Mouse (Mus musculus): Measurements from ENCODE around the gene Psme4. TPM values are rescaled to one million over a fixed set of nuclear protein-coding genes. Genes with fewer than 3 reads are reported as not detected.
A peak's percentile ranks its signal among the peaks of the same experiment; 100 is the strongest.
"Not testable (repeated sequence)": the region's sequence is repeated elsewhere in the genome, so short reads cannot be mapped to it uniquely, and the experiment has no call there.

The Psme4 gene
- polyA plus RNA-seq (2016; fragmentation: Nextera tagmentation; extraction: Ambion mirVana) = 37.5 and 38.3 TPM in 2 replicates

DNA sequence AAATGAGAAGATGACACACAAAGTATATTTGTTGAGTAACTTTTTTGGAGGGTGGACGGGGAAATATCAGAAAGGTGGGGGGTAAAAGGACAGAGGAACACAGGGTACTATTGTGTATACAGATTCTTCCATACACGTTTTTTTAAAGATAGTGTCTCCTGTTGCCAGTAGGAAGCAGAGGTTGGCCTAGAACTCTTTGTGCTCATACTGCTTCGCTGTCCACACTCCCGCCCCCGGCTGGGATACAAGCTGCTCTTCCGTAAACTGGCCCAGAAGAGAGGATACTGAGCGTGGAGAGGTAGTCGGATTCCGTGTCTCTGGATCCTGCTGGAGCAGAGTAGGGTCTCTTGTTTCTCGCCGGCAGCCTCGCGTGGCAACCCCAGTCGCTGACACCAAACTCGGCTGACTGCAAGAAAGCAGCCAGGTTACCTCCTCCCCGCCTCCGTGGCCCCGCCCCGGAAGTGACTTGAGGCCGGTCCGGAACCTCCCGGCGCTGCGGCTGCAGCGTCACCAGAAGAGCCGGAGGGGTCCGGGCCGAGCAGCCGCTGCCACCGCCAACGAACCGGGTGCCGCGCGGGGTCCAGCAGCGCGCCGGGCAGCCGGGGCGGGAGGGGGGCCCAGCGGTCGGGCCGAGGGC lies at the start of gene Psme4:
TSS of gene Psme4 (plus strand) at position 460 of the 637 bp plus-strand sequence.
- peak within 1 kb of the TSS; percentile 92 for H3K27ac ChIP-seq (replicated peaks)
- ATAC-seq (ENCODE audit: low FRiP score, low read depth) = peak; percentile 98
- 1% methylated on average over 36 of the region's 43 CpGs for WGBS

DNA sequence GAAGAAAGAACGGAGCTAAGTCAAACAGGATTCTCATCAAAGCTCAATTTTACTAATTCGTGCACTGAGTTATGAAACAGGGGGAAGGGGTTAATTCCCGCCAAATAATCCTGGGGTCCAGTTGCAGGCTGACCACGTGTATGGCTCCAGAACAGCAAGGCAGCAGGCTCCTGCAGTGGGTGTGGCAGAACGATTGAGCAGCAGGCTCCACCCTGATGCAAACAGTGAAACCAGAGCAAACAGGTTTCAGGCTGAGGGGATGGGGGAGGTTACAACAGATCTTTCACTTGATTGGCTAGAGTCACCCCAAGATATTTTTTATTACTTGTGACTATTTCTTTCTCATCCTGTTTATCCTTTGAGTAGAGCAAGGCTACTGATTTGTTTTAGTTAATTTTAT lies 48.1 kb upstream of the Psme4 start:
- no peak overlapping the region for H3K4me2 ChIP-seq (replicated peaks)

More for the DNA sequence above, at the start of gene Psme4:
- H3K4me1 ChIP-seq = peaks cover 12% of the 10 kb centered on the region
- no peaks in the 10 kb centered on the region for H3K27me3 ChIP-seq
- peak within 1 kb of the TSS; percentile 64 for H3K4me2 ChIP-seq (replicated peaks)
- H3K36me3 ChIP-seq = no peaks in the 10 kb centered on the region
- H3K9ac ChIP-seq (replicated peaks) = peak within 1 kb of the TSS; percentile 97
- H3K9me3 ChIP-seq = no peaks in the 10 kb centered on the region
- H3K4me3 ChIP-seq = peak within 1 kb of the TSS; percentile 96

DNA sequence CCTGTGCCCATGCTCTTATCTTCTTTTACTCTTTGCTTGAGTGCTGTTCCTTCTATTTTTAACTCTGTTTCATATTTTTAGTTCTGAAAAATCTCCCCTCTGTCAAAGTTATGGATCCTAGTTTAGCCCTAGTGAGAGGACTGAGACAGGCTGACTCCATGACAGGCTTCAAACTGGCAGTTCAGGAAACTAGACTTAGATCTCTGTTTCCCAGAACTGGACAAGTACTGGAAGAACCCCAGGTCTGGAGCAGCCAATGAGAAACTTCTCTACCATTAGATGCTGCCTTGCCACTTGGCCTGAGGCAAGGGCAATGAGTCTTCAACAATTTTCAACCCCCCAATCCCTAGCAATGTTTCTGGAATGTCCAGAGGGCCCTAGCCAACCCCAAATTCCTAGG lies 40.8 kb upstream of the Psme4 start:
- Histone ChIP-seq H3K4me1 (no peaks in the 10 kb centered on the region), H3K9ac (replicated peaks) (no peak overlapping the region), H3K4me3 (no peak overlapping the region), H3K4me2 (replicated peaks) (no peak overlapping the region), H3K27ac (replicated peaks) (no peak overlapping the region), H3K27me3 (no peaks in the 10 kb centered on the region), H3K36me3 (no peaks in the 10 kb centered on the region), H3K9me3 (no peaks in the 10 kb centered on the region)
- no peak for ATAC-seq (ENCODE audit: low FRiP score, low read depth)

More for the DNA sequence above, 48.1 kb upstream of the Psme4 start:
- Histone ChIP-seq H3K4me1 (no peaks in the 10 kb centered on the region), H3K4me3 (no peak overlapping the region), H3K9me3 (no peaks in the 10 kb centered on the region), H3K9ac (replicated peaks) (no peak overlapping the region), H3K36me3 (no peaks in the 10 kb centered on the region), H3K27me3 (no peaks in the 10 kb centered on the region), H3K27ac (replicated peaks) (no peak overlapping the region)
- no peak for ATAC-seq (ENCODE audit: low FRiP score, low read depth)
- WGBS = 60% methylated on average over 5 of the region's 5 CpGs

- Histone ChIP-seq H3K4me3 (no peak overlapping the region), H3K27ac (replicated peaks) (no peak overlapping the region), H3K4me1 (no peaks in the 10 kb centered on the region), H3K9me3 (no peaks in the 10 kb centered on the region), H3K4me2 (replicated peaks) (no peak overlapping the region), H3K9ac (replicated peaks) (no peak overlapping the region), H3K36me3 (no peaks in the 10 kb centered on the region), H3K27me3 (no peaks in the 10 kb centered on the region)
- ATAC-seq (ENCODE audit: low FRiP score, low read depth) = no peak
These were observed 38.1 kb upstream of the Psme4 start for GRCm38 (mm10) chr11:30733376-30733775.

DNA sequence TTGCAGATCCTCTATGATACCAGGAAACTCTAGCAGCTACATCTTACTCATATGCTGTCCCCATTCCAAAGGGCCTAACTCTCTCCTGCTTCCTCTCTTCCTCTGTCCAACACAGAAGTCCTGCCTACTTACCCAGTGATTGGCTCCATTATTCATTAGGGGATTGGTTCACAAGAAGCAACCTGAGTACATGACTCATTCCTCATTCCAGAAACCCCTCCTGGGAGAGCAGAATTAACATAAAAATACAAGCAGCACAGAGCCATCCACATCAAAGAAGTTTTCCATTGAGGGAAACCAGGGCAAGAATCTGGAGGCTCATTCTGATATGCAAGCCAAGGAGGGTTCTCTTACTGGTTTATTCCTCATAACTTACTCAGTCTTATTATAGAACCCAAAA lies 27.5 kb upstream of the Psme4 start:
- Histone ChIP-seq H3K36me3 (no peaks in the 10 kb centered on the region), H3K9ac (replicated peaks) (no peak overlapping the region), H3K4me2 (replicated peaks) (no peak overlapping the region), H3K4me1 (peaks cover 5% of the 10 kb centered on the region; the same call in 1 of the 2 replicates), H3K9me3 (no peaks in the 10 kb centered on the region), H3K27me3 (no peaks in the 10 kb centered on the region), H3K4me3 (no peak overlapping the region), H3K27ac (replicated peaks) (no peak overlapping the region)
- ATAC-seq (ENCODE audit: low FRiP score, low read depth) = no peak

DNA sequence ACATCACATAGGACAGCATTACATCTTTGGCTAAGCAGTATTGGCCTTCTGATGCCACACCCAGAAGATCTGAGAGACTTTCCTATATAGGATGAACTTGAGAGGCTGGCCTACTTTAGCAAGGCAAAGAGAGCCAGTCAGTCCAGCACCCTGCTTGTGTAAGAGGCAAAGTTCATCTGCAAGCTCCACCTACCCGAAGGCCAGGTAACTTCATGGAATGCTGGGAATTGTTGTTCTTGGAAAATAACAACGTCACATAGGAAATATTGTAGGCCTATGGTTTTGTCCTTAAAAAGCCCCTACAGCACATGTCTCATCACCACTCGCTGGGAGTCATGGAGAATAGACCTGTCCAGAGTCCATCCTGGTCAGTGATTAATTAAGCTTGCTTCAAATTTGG lies 22.6 kb upstream of the Psme4 start:
- no peak overlapping the region for H3K27ac ChIP-seq (replicated peaks)
- ATAC-seq (ENCODE audit: low FRiP score, low read depth) = no peak
- H3K9me3 ChIP-seq = no peaks in the 10 kb centered on the region
- no peak overlapping the region for H3K4me2 ChIP-seq (replicated peaks)
- no peak overlapping the region for H3K9ac ChIP-seq (replicated peaks)
- peaks cover 8% of the 10 kb centered on the region; the same call in 1 of the 2 replicates for H3K4me1 ChIP-seq
- H3K4me3 ChIP-seq = no peak overlapping the region
- H3K36me3 ChIP-seq = no peaks in the 10 kb centered on the region
- 94% methylated on average over 3 of the region's 3 CpGs for WGBS
- H3K27me3 ChIP-seq = peaks cover 5% of the 10 kb centered on the region; the same call in 1 of the 2 replicates

- Histone ChIP-seq H3K4me3 (no peak overlapping the region), H3K9ac (replicated peaks) (no peak overlapping the region), H3K36me3 (no peaks in the 10 kb centered on the region), H3K9me3 (no peaks in the 10 kb centered on the region), H3K27ac (replicated peaks) (no peak overlapping the region), H3K27me3 (peaks cover 5% of the 10 kb centered on the region; the same call in 1 of the 2 replicates), H3K4me1 (0 out of 2 replicates have a peak, but pooled peaks cover 5% of the 10 kb centered on the region), H3K4me2 (replicated peaks) (no peak overlapping the region)
- ATAC-seq (ENCODE audit: low FRiP score, low read depth) = peak; percentile 19; the same call in 1 of the 2 replicates
- WGBS = 28% methylated on average over 3 of the region's 3 CpGs
These were observed 21.9 kb upstream of the Psme4 start for GRCm38 (mm10) chr11:30749587-30749986.

DNA sequence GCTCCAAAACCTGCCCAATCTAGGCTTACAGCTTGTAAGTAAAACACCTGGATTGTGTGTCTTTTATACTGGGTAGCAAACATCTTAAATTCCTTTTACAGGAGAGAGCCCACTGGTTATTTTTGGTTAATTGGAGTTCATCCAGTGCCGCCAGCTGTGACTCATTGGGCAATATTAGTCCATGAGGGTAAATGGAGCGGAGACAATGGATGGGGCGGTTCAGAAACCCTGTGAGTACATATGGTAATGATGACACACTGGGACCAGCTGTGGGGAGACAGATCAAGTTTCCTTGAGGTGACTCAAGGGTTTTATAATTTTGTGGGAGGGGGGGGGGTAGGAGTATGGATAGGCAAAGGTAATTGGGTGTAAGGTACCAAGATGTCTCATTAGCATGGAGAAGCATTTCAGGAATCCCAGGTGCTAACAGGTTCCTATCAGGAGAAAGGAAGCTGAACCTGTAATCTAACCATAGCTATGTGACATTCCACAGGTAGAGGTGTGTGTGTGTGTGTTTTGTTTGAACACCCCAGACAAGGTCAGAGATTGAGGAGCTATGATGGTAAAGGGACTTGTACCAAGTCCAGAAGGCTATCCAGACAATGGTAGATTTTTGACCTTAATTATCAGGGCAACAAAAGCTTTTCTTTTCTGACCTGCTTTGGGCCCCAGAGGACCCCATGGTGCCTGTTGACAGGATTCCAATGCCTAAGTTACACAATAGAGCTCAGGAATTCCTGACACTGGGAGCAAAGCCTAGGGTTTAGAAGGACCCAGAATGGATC lies 21.3 kb upstream of the Psme4 start:
- Histone ChIP-seq H3K36me3 (no peaks in the 10 kb centered on the region), H3K4me1 (0 out of 2 replicates have a peak, but pooled peaks cover 5% of the 10 kb centered on the region), H3K9ac (replicated peaks) (no peak overlapping the region), H3K27me3 (peaks cover 9% of the 10 kb centered on the region; the same call in 1 of the 2 replicates), H3K4me2 (replicated peaks) (no peak overlapping the region), H3K9me3 (no peaks in the 10 kb centered on the region), H3K27ac (replicated peaks) (no peak overlapping the region), H3K4me3 (no peak overlapping the region)
- no peak for ATAC-seq (ENCODE audit: low FRiP score, low read depth)
- WGBS = 42% methylated on average over 3 of the region's 3 CpGs

- Histone ChIP-seq H3K4me2 (replicated peaks) (no peak overlapping the region), H3K36me3 (no peaks in the 10 kb centered on the region), H3K4me3 (no peak overlapping the region), H3K4me1 (0 out of 2 replicates have a peak, but pooled peaks cover 5% of the 10 kb centered on the region), H3K27me3 (peaks cover 17% of the 10 kb centered on the region), H3K9ac (replicated peaks) (no peak overlapping the region), H3K27ac (replicated peaks) (no peak overlapping the region), H3K9me3 (no peaks in the 10 kb centered on the region)
- no peak for ATAC-seq (ENCODE audit: low FRiP score, low read depth)
- 79% methylated on average over 3 of the region's 3 CpGs for WGBS
These were observed 18.6 kb upstream of the Psme4 start for GRCm38 (mm10) chr11:30752956-30753355.

DNA sequence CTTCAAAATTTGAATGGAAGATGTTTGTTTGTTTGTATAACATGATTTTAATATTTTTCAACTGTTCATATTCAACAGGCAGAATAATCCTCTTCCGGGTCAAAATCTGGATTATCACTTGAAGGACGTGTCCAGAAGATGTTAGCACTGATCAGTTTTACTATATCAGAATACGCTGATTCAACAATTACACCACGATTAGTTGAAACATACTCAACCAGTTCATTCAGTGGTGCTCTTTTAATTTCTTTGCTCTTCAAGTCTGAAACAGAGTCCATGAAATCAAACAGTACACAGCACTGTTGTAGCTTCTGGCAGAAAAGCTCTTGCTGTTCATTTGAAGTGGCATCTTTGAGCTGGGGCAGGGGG lies 17.1 kb upstream of the Psme4 start:
- H3K36me3 ChIP-seq; H3K9me3 ChIP-seq; H3K27ac ChIP-seq (replicated peaks); ATAC-seq (ENCODE audit: low FRiP score, low read depth); H3K4me1 ChIP-seq: not testable (repeated sequence)
- Histone ChIP-seq H3K9ac (replicated peaks) (peak overlapping the region; percentile 76; the same call in 1 of the 2 replicates), H3K4me3 (peak overlapping the region; percentile 61), H3K27me3 (peaks cover 17% of the 10 kb centered on the region), H3K4me2 (replicated peaks) (peak overlapping the region; percentile 94)
- 62% methylated on average over 4 of the region's 4 CpGs for WGBS

GRCm38 (mm10) chr11:30754855-30755530 lies 16.5 kb upstream of the Psme4 start:
- under 1% methylated on average over 63 of the region's 66 CpGs for WGBS
- Histone ChIP-seq H3K4me1 (0 out of 2 replicates have a peak, but pooled peaks cover 3% of the 10 kb centered on the region), H3K4me2 (replicated peaks) (peak overlapping the region; percentile 94), H3K4me3 (peak overlapping the region; percentile 61), H3K36me3 (no peaks in the 10 kb centered on the region), H3K27ac (replicated peaks) (no peak overlapping the region), H3K27me3 (peaks cover 17% of the 10 kb centered on the region), H3K9ac (replicated peaks) (peak overlapping the region; percentile 76), H3K9me3 (no peaks in the 10 kb centered on the region)
- peak; percentile 91 for ATAC-seq (ENCODE audit: low FRiP score, low read depth)

DNA sequence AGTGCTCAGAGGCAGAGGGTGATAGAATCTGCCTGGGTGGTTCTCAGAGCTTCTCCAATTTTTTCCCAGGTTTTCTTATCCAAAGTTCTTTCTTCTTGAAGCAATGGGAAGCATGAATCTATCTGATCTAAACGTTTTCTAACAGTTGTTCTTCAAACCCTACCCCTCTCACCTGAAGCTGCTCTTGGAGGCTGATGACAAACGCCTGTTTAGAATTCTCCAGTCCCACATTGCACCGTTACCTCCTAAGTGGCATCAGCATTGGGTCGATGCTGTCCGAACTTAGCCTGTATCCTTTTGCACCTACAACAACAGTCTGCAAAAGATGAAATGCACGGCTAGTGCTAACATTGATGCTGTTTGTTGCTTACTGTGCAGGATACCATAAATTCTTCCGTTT lies 10.1 kb upstream of the Psme4 start:
- no peak overlapping the region for H3K9ac ChIP-seq (replicated peaks)
- no peak overlapping the region for H3K4me3 ChIP-seq
- no peak for ATAC-seq (ENCODE audit: low FRiP score, low read depth)
- no peak overlapping the region for H3K27ac ChIP-seq (replicated peaks)
- H3K27me3 ChIP-seq = no peaks in the 10 kb centered on the region
- no peaks in the 10 kb centered on the region for H3K36me3 ChIP-seq
- 78% methylated on average over 7 of the region's 7 CpGs for WGBS
- H3K4me1 ChIP-seq = no peaks in the 10 kb centered on the region
- no peaks in the 10 kb centered on the region for H3K9me3 ChIP-seq
- no peak overlapping the region for H3K4me2 ChIP-seq (replicated peaks)

All from midbrain, embryonic 12.5 days (tissue).